Mouse (Mus musculus) neural tube, embryonic 14.5 days (tissue): Measurements from ENCODE around the gene Mllt3. TPM values are rescaled to one million over a fixed set of nuclear protein-coding genes. Genes with fewer than 3 reads are reported as not detected.

Source experiments
- ATAC-seq: fragments of 200-750 bp; cut with Nextera tagmentation; 2 replicates; pipeline ENCODE4 v1.8.0; 2017; ENCODE audit warnings: low read depth, mild to moderate bottlenecking, moderate TSS enrichment, moderate library complexity
- H3K27ac ChIP-seq: fragments of 300-500 bp; sonication (generic); 2 replicates; pipeline ENCODE4 v1.5.1; 2014; ENCODE audit warnings: low read depth, mild to moderate bottlenecking, control low read depth, low read length, moderate library complexity, mixed read lengths
- H3K27me3 ChIP-seq: fragments of 300-500 bp; sonication (generic); 2 replicates; pipeline ENCODE4 v1.6.1; 2014; ENCODE audit warnings: low read length; ENCODE audit not compliant: control insufficient read depth, insufficient read depth
- H3K36me3 ChIP-seq: fragments of 300-500 bp; sonication (generic); 2 replicates; pipeline ENCODE4 v1.6.1; 2014; ENCODE audit warnings: low read length, mixed read lengths; ENCODE audit not compliant: control insufficient read depth, insufficient read depth
- H3K4me1 ChIP-seq: fragments of 300-500 bp; sonication (generic); 2 replicates; pipeline ENCODE4 v1.6.1; 2014; ENCODE audit warnings: low read length; ENCODE audit not compliant: control insufficient read depth, insufficient read depth
- H3K4me2 ChIP-seq: fragments of 300-500 bp; sonication (generic); 2 replicates; pipeline ENCODE4 v1.6.1; 2014; ENCODE audit warnings: mild to moderate bottlenecking, low read depth, low read length, control low read depth
- H3K4me3 ChIP-seq: fragments of 300-500 bp; sonication (generic); 2 replicates; pipeline ENCODE4 v1.5.1; 2014; ENCODE audit warnings: low read depth, low read length, control low read depth, mixed read lengths
- H3K9ac ChIP-seq: fragments of 300-500 bp; sonication (generic); replicated peaks from 2 replicates; pipeline ENCODE4 v1.6.1; 2014; ENCODE audit warnings: low read depth, mild to moderate bottlenecking, control low read depth, low read length, mixed read lengths
- H3K9me3 ChIP-seq: fragments of 300-500 bp; sonication (generic); 2 replicates; pipeline ENCODE4 v1.6.1; 2016; ENCODE audit warnings: low read length; ENCODE audit not compliant: control insufficient read depth
- WGBS: fragments of 180-500 bp; shearing (Covaris S2); extraction: QIAGEN DNeasy Blood & Tissue Kit; methylation state at CpG from one replicate; pipeline ENCODE4 v1.1.7; 2014; 5-methylcytosine and 5-hydroxymethylcytosine counted together
- polyA plus RNA-seq: library from polyadenylated mRNA; unstranded; fragments of >200 nt; fragmentation: Nextera tagmentation; extraction: Ambion mirVana; gene quantifications from 2 replicates; pipeline ENCODE4 v1.2.1, GENCODE M21; 2014

Gene Mllt3
- polyA plus RNA-seq, 1 experiment from 2014 or later = 79.4 TPM

DNA sequence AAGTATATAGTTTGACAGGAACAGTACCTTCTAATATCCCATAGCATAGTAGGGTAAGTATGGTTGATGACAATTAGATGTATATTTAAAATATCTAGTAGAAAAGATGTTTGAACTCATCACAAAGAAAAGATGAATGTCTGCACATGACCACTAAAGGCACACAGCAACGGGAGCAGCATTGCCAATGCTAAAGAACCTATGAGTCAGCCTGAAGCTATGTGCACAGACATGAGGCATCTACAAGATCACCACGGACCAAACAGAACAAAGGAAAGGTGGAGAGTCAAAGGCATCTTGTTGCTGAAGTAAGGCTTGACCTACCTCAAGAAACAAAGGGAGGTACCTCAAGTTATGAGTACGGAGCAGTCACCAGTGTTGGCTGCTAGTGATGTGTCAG is 212.3 kb downstream of the Mllt3 start:
- H3K36me3 ChIP-seq = no peaks in the 10 kb centered on the region
- 0 out of 2 replicates have a peak, but pooled peaks cover 4% of the 10 kb centered on the region for H3K4me1 ChIP-seq
- H3K27me3 ChIP-seq = no peaks in the 10 kb centered on the region
- no peak overlapping the region for H3K4me3 ChIP-seq
- H3K27ac ChIP-seq = no peak overlapping the region
- no peak overlapping the region for H3K9ac ChIP-seq
- WGBS = 92% methylated on average over 3 of the region's 3 CpGs
- ATAC-seq = no peak
- no peak overlapping the region for H3K4me2 ChIP-seq
- no peaks in the 10 kb centered on the region for H3K9me3 ChIP-seq

DNA sequence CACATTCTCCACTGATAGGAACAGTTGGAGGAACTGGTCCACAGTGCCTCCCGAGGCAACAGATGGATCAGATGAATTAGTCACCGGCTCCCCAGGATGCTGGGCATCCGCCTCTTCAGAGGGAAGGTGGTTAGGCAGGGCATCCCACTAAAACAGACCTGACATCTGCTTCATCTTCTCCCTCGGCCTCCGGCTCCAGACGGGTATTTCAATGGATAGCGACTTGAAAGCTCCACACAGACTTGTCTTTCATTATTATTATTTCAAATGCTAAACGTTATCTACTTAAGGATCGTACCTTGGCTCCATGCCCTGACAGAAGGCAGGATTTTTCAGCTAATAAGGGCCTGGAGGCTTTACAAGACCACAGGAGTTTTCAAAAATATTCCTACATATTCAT is 214.0 kb downstream of the Mllt3 start:
- no peak overlapping the region for H3K4me3 ChIP-seq
- H3K9ac ChIP-seq = no peak overlapping the region
- 0 out of 2 replicates have a peak, but pooled peaks have one; percentile 24 for ATAC-seq

GRCm38 (mm10) chr4:87818276-87818675 is 214.9 kb downstream of the Mllt3 start:
- ATAC-seq = no peak
- WGBS = 92% methylated on average over 1 of the region's 1 CpGs
- 0 out of 2 replicates have a peak, but pooled peaks cover 4% of the 10 kb centered on the region for H3K4me1 ChIP-seq
- H3K9me3 ChIP-seq = no peaks in the 10 kb centered on the region
- no peaks in the 10 kb centered on the region for H3K27me3 ChIP-seq
- H3K36me3 ChIP-seq = no peaks in the 10 kb centered on the region
- no peak overlapping the region for H3K27ac ChIP-seq
- no peak overlapping the region for H3K9ac ChIP-seq
- no peak overlapping the region for H3K4me2 ChIP-seq
- no peak overlapping the region for H3K4me3 ChIP-seq

More for the DNA sequence above, 214.0 kb downstream of the Mllt3 start:
- Histone ChIP-seq H3K9me3 (no peaks in the 10 kb centered on the region), H3K27ac (no peak overlapping the region), H3K27me3 (no peaks in the 10 kb centered on the region), H3K36me3 (no peaks in the 10 kb centered on the region), H3K4me2 (no peak overlapping the region), H3K4me1 (0 out of 2 replicates have a peak, but pooled peaks cover 4% of the 10 kb centered on the region)
- 42% methylated on average over 9 of the region's 9 CpGs for WGBS

- H3K4me2 ChIP-seq = no peak overlapping the region
- no peak for ATAC-seq
- H3K27ac ChIP-seq = no peak overlapping the region
- no peak overlapping the region for H3K4me3 ChIP-seq
- no peaks in the 10 kb centered on the region for H3K9me3 ChIP-seq
- 85% methylated on average over 7 of the region's 7 CpGs for WGBS
- no peaks in the 10 kb centered on the region for H3K36me3 ChIP-seq
- no peak overlapping the region for H3K9ac ChIP-seq
- 0 out of 2 replicates have a peak, but pooled peaks cover 4% of the 10 kb centered on the region for H3K4me1 ChIP-seq
- H3K27me3 ChIP-seq = no peaks in the 10 kb centered on the region
These were observed 217.6 kb downstream of the Mllt3 start for GRCm38 (mm10) chr4:87815465-87816108.

DNA sequence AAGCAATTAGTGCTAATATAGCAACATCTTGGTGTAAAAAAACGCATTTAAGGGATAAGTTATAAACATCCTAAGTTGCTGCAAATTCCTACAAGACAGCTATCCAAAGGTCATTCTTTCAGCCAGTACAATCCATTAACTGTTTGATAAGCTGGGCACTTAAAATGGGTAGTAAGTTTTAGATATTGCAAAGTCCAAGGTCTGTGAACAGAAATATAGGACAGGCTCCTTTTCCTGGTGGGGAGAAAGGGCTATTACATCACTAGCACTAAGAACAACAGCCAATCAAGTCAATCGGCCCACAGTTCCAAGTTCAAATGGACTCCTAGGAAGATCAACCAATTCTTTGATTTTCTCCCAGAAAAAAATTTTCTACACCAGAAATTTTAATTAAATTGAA is 221.3 kb downstream of the Mllt3 start:
- Histone ChIP-seq H3K9ac (no peak overlapping the region), H3K36me3 (no peaks in the 10 kb centered on the region), H3K27me3 (no peaks in the 10 kb centered on the region), H3K4me3 (no peak overlapping the region), H3K27ac (no peak overlapping the region), H3K4me2 (no peak overlapping the region), H3K4me1 (no peaks in the 10 kb centered on the region), H3K9me3 (no peaks in the 10 kb centered on the region)
- 82% methylated on average over 2 of the region's 2 CpGs for whole genome bisulfite sequencing
- no peak for ATAC-seq

- no peak overlapping the region for H3K4me2 ChIP-seq
- no peaks in the 10 kb centered on the region for H3K36me3 ChIP-seq
- 11% methylated on average over 6 of the region's 6 CpGs for WGBS
- peaks cover 14% of the 10 kb centered on the region for H3K4me1 ChIP-seq
- H3K27ac ChIP-seq = no peak overlapping the region
- H3K4me3 ChIP-seq = no peak overlapping the region
- H3K9ac ChIP-seq = no peak overlapping the region
- ATAC-seq = no peak
- H3K27me3 ChIP-seq = no peaks in the 10 kb centered on the region
- H3K9me3 ChIP-seq = no peaks in the 10 kb centered on the region
These were observed 226.8 kb downstream of the Mllt3 start for GRCm38 (mm10) chr4:87806196-87806987.

- H3K27me3 ChIP-seq = no peaks in the 10 kb centered on the region
- H3K9me3 ChIP-seq = no peaks in the 10 kb centered on the region
- H3K9ac ChIP-seq = no peak overlapping the region
- H3K4me3 ChIP-seq = no peak overlapping the region
- no peak for ATAC-seq
- no peak overlapping the region for H3K27ac ChIP-seq
- H3K4me2 ChIP-seq = no peak overlapping the region
- H3K36me3 ChIP-seq = no peaks in the 10 kb centered on the region
- peaks cover 14% of the 10 kb centered on the region for H3K4me1 ChIP-seq
- WGBS = 18% methylated on average over 3 of the region's 3 CpGs
These were observed 228.6 kb downstream of the Mllt3 start for GRCm38 (mm10) chr4:87804576-87804975.

DNA sequence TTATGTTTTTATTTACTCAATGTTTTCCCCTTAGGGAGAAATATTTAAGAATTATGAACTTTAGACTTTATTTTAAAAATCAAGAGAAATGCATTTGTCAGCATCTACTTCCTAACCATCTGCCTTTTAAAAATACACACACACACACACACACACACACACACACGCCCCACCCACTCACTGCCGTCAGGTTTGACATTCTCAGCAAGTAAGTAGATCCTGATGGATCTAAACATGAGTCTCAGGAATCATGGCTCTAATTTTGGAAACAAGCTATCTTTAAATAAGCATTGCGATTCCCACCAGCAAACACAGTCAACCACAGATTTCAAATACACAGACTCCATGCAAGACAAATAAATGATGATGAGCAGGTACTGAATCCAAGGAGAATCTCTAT is 229.9 kb downstream of the Mllt3 start:
- Histone ChIP-seq H3K27ac (no peak overlapping the region), H3K9me3 (no peaks in the 10 kb centered on the region), H3K27me3 (no peaks in the 10 kb centered on the region), H3K36me3 (no peaks in the 10 kb centered on the region), H3K4me3 (no peak overlapping the region), H3K4me1 (peaks cover 14% of the 10 kb centered on the region), H3K9ac (no peak overlapping the region), H3K4me2 (no peak overlapping the region)
- WGBS = 22% methylated on average over 3 of the region's 3 CpGs
- no peak for ATAC-seq

DNA sequence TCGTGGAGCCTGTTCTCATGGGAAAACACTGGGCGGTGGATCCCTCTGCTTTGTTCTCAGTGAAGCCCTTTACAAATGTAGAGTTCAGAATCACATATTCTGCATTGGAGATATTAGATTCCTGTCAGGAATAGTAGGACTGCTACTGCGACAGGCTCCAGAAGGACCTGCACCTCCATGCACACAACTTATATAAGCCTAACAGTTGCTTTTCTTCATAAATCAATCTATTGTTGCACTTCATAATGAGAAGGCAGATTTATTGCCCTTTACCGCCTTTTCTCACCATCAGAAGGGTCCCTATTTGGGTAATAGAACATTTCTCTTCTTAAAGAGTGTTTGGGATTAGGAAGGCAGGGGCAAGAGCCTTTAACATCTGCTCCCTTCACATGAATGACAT is 231.0 kb downstream of the Mllt3 start:
- no peak overlapping the region for H3K9ac ChIP-seq
- H3K36me3 ChIP-seq = no peaks in the 10 kb centered on the region
- WGBS = 13% methylated on average over 4 of the region's 4 CpGs
- no peak overlapping the region for H3K4me2 ChIP-seq
- no peaks in the 10 kb centered on the region for H3K27me3 ChIP-seq
- H3K9me3 ChIP-seq = no peaks in the 10 kb centered on the region
- no peak overlapping the region for H3K4me3 ChIP-seq
- no peak for ATAC-seq
- peaks cover 14% of the 10 kb centered on the region for H3K4me1 ChIP-seq
- no peak overlapping the region for H3K27ac ChIP-seq
